Mouse (Mus musculus): Measurements from ENCODE around the gene Tor1aip2.

Tor1aip2 gene

DNA sequence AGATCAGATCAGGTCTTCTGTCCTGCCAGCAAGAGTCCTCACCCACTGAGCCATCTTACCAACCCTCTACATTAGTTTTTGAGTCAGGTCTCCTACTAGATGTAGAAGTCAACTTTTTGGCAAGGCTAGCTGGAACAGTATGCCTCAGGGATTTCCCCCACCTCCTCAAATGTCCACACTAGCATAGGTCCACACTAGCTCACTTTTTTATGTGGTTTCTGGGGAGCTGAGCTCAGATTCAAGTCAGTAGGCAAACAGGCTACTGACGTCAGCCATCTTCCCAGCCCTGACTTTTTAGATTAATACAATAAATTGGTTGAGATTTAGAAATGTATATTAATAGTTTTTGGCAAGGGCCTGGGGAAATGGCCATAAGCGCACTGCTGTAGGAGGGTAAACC, 72.2 kb downstream of the Tor1aip2 start:
- DNase-seq (ENCODE audit: low read depth in 1 of 2, low spot score in 2 of 2) = no peak

DNA sequence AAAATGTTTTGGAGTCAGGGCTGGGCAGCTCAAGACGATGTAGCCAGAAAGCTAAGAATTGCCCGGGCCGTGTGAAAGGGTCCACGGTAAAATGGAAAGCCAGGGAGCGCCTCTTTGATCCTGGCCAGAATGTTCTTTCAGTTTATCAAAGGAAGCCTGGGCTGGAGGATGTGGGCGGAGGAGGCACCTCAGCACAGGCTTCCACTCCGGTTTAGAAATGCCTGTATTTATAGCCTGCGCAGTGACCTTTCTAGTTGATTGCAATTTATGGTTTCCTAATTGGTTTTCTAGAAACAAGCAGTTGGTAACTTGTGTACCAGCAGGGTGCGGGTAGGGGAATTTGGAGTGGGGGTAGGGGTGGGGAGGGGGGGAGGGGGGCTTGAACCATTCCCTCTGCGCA, 73.2 kb downstream of the Tor1aip2 start:
- no peak for DNase-seq (ENCODE audit: low read depth in 1 of 2, low spot score in 2 of 2)

DNA sequence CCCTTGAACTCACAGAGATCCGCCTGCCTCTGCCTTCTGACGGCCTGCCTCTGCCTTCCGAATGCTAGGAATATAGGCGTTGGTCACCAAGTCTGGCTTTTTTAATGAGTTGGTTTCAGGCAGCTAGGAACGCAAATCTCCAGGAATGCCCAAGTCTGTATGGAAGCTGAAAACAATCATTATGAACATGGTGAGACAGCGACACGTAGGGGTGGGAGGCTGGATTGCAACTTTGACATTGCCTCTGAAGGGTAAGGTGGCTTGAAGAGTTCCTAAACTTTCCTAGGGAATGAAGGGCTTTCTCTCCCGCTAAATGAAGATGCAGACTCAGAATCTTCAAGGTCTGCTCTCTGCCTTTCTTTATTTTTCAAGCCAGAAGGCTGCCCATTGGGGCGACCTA, 75.9 kb downstream of the Tor1aip2 start:
- no peak for DNase-seq (ENCODE audit: low read depth in 1 of 2, low spot score in 2 of 2)

DNA sequence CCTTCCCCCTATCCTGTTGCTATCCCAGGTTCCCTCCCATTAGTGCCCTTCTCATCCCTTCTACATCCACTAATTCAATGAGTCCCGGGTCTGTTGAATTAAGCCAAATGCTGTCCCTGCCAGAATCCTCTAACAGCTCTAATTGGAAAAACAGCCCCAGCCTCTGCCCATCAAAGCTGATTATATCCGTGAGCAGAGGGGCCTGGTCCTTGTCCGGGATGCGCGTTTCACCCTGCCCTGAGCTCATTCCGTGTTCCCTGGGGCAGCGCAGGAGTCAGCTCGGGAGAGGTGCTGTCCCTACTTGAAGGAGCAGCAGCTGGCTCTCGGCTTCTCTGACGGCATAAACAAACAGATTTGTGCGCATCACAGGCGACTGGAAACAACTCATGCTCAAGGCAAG, 76.5 kb downstream of the Tor1aip2 start:
- no peak for DNase-seq (ENCODE audit: low read depth in 1 of 2, low spot score in 2 of 2)

DNA sequence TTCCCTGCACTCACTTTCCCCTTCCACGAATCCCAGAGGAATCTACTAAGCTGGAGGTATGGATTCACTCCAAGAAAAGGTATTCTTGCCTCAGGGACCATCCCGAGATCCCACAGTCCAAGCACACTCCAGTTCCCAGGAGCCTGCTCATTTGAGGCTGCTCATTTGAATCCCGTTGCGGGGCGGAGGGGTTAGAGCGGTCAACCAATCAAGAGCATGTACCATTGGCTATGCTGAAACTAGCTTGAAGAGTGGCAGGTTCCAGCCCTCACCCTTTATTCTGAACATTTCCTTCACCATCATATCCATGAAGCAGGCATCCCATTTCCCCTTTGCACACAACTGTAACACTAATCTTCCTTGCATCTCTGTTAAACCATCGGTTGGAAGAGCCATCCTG, 76.9 kb downstream of the Tor1aip2 start:
- no peak for DNase-seq (ENCODE audit: low read depth in 1 of 2, low spot score in 2 of 2)

DNA sequence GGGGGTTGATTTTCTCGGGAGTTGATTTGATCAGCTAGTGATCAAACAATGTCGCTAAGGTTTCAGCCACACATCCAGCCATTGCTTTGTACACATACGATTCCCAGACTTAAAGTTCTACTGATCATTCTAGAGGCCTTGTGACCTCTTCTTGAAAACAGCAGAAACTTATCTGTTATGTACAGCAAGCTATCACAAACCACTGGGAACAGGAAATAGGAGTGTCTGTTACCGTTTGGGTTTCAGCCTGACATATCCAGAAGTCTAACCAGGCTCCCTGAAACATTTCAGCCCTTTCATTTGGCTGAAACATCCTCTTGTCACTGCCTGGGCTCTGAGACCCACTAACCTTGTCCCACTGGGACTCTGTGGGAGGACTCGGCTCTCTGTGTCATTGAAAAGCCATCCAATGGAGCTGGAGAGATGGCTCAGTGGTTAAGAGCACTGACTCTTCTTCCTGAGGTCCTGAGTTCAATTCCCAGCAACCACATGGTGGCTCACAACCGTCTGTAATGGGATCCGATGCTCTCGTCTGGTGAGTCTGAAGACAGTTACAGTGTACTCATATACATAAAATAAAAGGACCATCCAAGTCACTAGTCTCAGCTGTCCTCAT, 78.8 kb downstream of the Tor1aip2 start:
- DNase-seq (ENCODE audit: low read depth in 1 of 2, low spot score in 2 of 2) = no peak

DNA sequence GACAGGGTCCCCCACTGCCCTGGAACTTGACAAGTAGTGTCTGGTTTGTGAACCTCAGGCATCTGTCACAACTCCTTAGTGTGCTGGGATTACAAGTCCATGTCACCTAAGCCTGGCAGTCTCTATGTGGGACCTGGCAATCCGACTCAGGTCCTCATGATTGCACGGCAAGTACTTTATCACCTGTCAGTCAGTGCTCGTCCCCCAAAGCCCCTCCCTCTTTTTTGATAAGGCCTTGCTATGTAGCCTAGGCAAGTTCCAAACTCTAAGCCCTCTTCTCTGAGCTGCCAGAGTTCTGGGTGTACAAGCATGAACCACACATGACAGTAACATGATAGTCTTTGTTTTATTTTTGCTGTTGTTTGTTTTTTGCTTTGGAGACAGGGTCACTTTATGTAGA, 81.6 kb downstream of the Tor1aip2 start:
- DNase-seq (ENCODE audit: low read depth in 1 of 2, low spot score in 2 of 2) = no peak

Data from monocyte, adult 2 months (primary cell).